Mouse (Mus musculus): ENCODE results near the gene Klk6. TPM values are rescaled to one million over a fixed set of nuclear protein-coding genes. Genes with fewer than 3 reads are reported as not detected.
A peak's percentile ranks its signal among the peaks of the same experiment; 100 is the strongest.

Klk6 gene
- 11.3 and 23.9 TPM in 2 replicates for polyA plus RNA-seq (2015; fragmentation: Nextera tagmentation; extraction: Ambion mirVana)

GRCm38 (mm10) chr7:43824199-43824598, at the start of gene Klk6:
Gene Klk6, plus strand, starts transcription at chr7:43824499.
- Histone ChIP-seq H3K27ac (replicated peaks) (no peak within 1 kb of the TSS), H3K4me3 (ENCODE audit: low read depth, low read length) (no peak within 1 kb of the TSS), H3K4me2 (replicated peaks; ENCODE audit: low read depth) (no peak within 1 kb of the TSS), H3K9ac (ENCODE audit: low read length) (no peak within 1 kb of the TSS), H3K4me1 (replicated peaks; ENCODE audit: control insufficient read depth, insufficient read depth) (no peaks in the 10 kb centered on the region), H3K9me3 (ENCODE audit: control insufficient read depth, low read length) (no peaks in the 10 kb centered on the region), H3K27me3 (ENCODE audit: control insufficient read depth, insufficient read depth, low read length) (no peaks in the 10 kb centered on the region), H3K36me3 (ENCODE audit: control insufficient read depth, insufficient read depth, low read length) (no peaks in the 10 kb centered on the region)
- TF ChIP-seq CTCF (IDR thresholded peaks at IDR 0.05; ENCODE audit: low read depth) (no peak), EP300 (optimal IDR thresholded peaks at IDR 0.05) (no peak)
- WGBS = 79% methylated on average over 10 of the region's 10 CpGs
- DNase-seq (ENCODE audit: low spot score) = no peak
- ATAC-seq (ENCODE audit: low FRiP score, low TSS enrichment) = no peak

GRCm38 (mm10) chr7:43774802-43775201, 49.5 kb upstream of the Klk6 start:
- 50% methylated on average over 6 of the region's 6 CpGs for WGBS
- H3K4me3 ChIP-seq (ENCODE audit: low read depth, low read length) = peak overlapping the region; percentile 4; the same call in 1 of the 2 replicates
- H3K9ac ChIP-seq (ENCODE audit: low read length) = peak overlapping the region; percentile 45; the same call in 1 of the 2 replicates
- no peak for TF ChIP-seq EP300 (optimal IDR thresholded peaks at IDR 0.05)
- no peak for TF ChIP-seq CTCF (IDR thresholded peaks at IDR 0.05; ENCODE audit: low read depth)
- H3K4me1 ChIP-seq (replicated peaks; ENCODE audit: control insufficient read depth, insufficient read depth) = no peaks in the 10 kb centered on the region
- DNase-seq (ENCODE audit: low spot score) (peak; percentile 13), ATAC-seq (ENCODE audit: low FRiP score, low TSS enrichment) (0 out of 2 replicates have a peak, but pooled peaks have one; percentile 45)
- H3K9me3 ChIP-seq (ENCODE audit: control insufficient read depth, low read length) = no peaks in the 10 kb centered on the region
- peak overlapping the region; percentile 83 for H3K27ac ChIP-seq (replicated peaks)
- 0 out of 2 replicates have a peak overlapping the region, but pooled peaks have one; percentile 14 for H3K4me2 ChIP-seq (replicated peaks; ENCODE audit: low read depth)
- no peaks in the 10 kb centered on the region for H3K27me3 ChIP-seq (ENCODE audit: control insufficient read depth, insufficient read depth, low read length)
- no peaks in the 10 kb centered on the region for H3K36me3 ChIP-seq (ENCODE audit: control insufficient read depth, insufficient read depth, low read length)

- Histone ChIP-seq H3K4me1 (replicated peaks; ENCODE audit: control insufficient read depth, insufficient read depth) (no peaks in the 10 kb centered on the region), H3K36me3 (ENCODE audit: control insufficient read depth, insufficient read depth, low read length) (no peaks in the 10 kb centered on the region), H3K27me3 (ENCODE audit: control insufficient read depth, insufficient read depth, low read length) (no peaks in the 10 kb centered on the region), H3K9me3 (ENCODE audit: control insufficient read depth, low read length) (no peaks in the 10 kb centered on the region), H3K4me2 (replicated peaks; ENCODE audit: low read depth) (peak overlapping the region; percentile 29; the same call in 1 of the 2 replicates), H3K9ac (ENCODE audit: low read length) (peak overlapping the region; percentile 45; the same call in 1 of the 2 replicates), H3K4me3 (ENCODE audit: low read depth, low read length) (peak overlapping the region; percentile 4; the same call in 1 of the 2 replicates), H3K27ac (replicated peaks) (peak overlapping the region; percentile 83)
- DNase-seq (ENCODE audit: low spot score) (peak; percentile 13), ATAC-seq (ENCODE audit: low FRiP score, low TSS enrichment) (no peak)
- WGBS = 32% methylated on average over 6 of the region's 7 CpGs
- TF ChIP-seq CTCF (IDR thresholded peaks at IDR 0.05; ENCODE audit: low read depth) = no peak
- no peak for TF ChIP-seq EP300 (optimal IDR thresholded peaks at IDR 0.05)
Observed at GRCm38 (mm10) chr7:43775311-43776057, 48.8 kb upstream of the Klk6 start.

- WGBS = 71% methylated on average over 5 of the region's 5 CpGs
- H3K4me2 ChIP-seq (replicated peaks; ENCODE audit: low read depth) = no peak overlapping the region
Observed at GRCm38 (mm10) chr7:43776506-43776905, 47.8 kb upstream of the Klk6 start.

GRCm38 (mm10) chr7:43777423-43777822, 46.9 kb upstream of the Klk6 start:
- no peak overlapping the region for H3K4me2 ChIP-seq (replicated peaks; ENCODE audit: low read depth)
- no peaks in the 10 kb centered on the region for H3K27me3 ChIP-seq (ENCODE audit: control insufficient read depth, insufficient read depth, low read length)
- H3K4me1 ChIP-seq (replicated peaks; ENCODE audit: control insufficient read depth, insufficient read depth) = no peaks in the 10 kb centered on the region
- TF ChIP-seq EP300 (optimal IDR thresholded peaks at IDR 0.05) = no peak
- no peak for TF ChIP-seq CTCF (IDR thresholded peaks at IDR 0.05; ENCODE audit: low read depth)
- DNase-seq (ENCODE audit: low spot score) = no peak
- no peaks in the 10 kb centered on the region for H3K36me3 ChIP-seq (ENCODE audit: control insufficient read depth, insufficient read depth, low read length)
- no peak overlapping the region for H3K4me3 ChIP-seq (ENCODE audit: low read depth, low read length)
- ATAC-seq (ENCODE audit: low FRiP score, low TSS enrichment) = no peak
- no peak overlapping the region for H3K27ac ChIP-seq (replicated peaks)
- H3K9ac ChIP-seq (ENCODE audit: low read length) = no peak overlapping the region
- no peaks in the 10 kb centered on the region for H3K9me3 ChIP-seq (ENCODE audit: control insufficient read depth, low read length)
- WGBS = 86% methylated on average over 12 of the region's 12 CpGs

More at GRCm38 (mm10) chr7:43776506-43776905, 47.8 kb upstream of the Klk6 start:
- no peak overlapping the region for H3K4me3 ChIP-seq (ENCODE audit: low read depth, low read length)
- ATAC-seq (ENCODE audit: low FRiP score, low TSS enrichment) (no peak), DNase-seq (ENCODE audit: low spot score) (peak; percentile 10)
- H3K9me3 ChIP-seq (ENCODE audit: control insufficient read depth, low read length) = no peaks in the 10 kb centered on the region
- TF ChIP-seq EP300 (optimal IDR thresholded peaks at IDR 0.05) = no peak
- TF ChIP-seq CTCF (IDR thresholded peaks at IDR 0.05; ENCODE audit: low read depth) = no peak
- no peak overlapping the region for H3K9ac ChIP-seq (ENCODE audit: low read length)
- no peaks in the 10 kb centered on the region for H3K36me3 ChIP-seq (ENCODE audit: control insufficient read depth, insufficient read depth, low read length)
- no peaks in the 10 kb centered on the region for H3K4me1 ChIP-seq (replicated peaks; ENCODE audit: control insufficient read depth, insufficient read depth)
- peak overlapping the region; percentile 83 for H3K27ac ChIP-seq (replicated peaks)
- no peaks in the 10 kb centered on the region for H3K27me3 ChIP-seq (ENCODE audit: control insufficient read depth, insufficient read depth, low read length)

Measured in stomach, postnatal 0 days (tissue).